Mouse (Mus musculus) C2C12 (cell line): Measurements from ENCODE around the gene Dhx37.

Experiments
- CTCF ChIP-seq: IDR thresholded peaks from one replicate; pipeline ENCODE4 v1.5.1; 2011; ENCODE audit not compliant: control insufficient read depth, insufficient read depth, insufficient read length
- MAX ChIP-seq: IDR thresholded peaks from one replicate; pipeline ENCODE4 v1.6.1; 2011; ENCODE audit warnings: mild to moderate bottlenecking, control low read depth
- MYOD1 ChIP-seq: IDR thresholded peaks from one replicate; pipeline ENCODE4 v1.6.1; 2011; ENCODE audit warnings: low read depth; ENCODE audit not compliant: control insufficient read depth, insufficient read length
- USF1 ChIP-seq: IDR thresholded peaks from one replicate; pipeline ENCODE4 v1.6.1; 2011; ENCODE audit warnings: low read depth, mild to moderate bottlenecking, control low read depth, moderate library complexity

DNA sequence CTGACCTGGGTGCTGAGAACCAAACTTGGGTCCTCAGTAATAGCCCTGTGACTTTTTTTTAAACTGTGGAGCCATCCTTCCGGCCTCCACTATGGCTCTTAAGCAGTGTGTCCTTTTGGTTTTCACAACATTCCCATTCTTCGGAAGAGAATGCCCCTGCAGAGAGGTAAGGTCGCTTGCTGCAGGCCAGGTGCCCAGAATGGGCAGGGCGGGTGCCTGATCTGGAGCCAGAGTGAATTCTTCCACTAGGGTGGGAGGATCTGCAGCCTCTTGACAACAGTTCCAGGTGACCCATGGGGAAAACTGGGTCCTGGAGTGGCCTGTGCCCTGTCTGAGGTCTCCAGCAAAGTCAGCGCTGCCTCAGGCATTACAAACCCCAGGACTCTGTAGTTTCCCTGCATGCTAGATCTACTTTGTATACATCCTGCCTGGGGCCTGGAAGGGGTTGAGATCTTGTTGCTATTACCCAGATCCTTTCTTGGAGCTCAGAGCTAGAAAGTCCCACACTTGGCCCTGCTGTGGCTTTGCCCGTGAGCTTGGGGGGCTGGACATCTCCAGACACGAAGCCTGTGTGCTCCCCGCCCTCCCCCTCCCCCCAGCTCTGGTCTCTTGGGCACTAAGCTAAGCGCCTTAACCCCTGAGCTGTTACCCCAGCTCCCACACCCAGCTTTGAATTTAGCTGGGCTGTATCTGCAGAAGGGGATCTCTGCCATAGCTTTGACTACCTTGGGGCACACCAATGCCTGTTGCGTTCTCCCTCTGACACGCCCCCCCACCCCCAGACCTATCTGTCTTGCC is 46.7 kb upstream of the Dhx37 start:
- no peak for TF ChIP-seq CTCF
- no peak for TF ChIP-seq MYOD1
- no peak for TF ChIP-seq USF1
- TF ChIP-seq MAX = no peak
